Mouse (Mus musculus) neural tube, embryonic 13.5 days (tissue): ENCODE results near the gene Mapk8ip2. TPM values are rescaled to one million over a fixed set of nuclear protein-coding genes. Genes with fewer than 3 reads are reported as not detected.

Source experiments
- polyA plus RNA-seq: library from polyadenylated mRNA; unstranded; fragments of >200 nt; fragmentation: Nextera tagmentation; extraction: Ambion mirVana; gene quantifications from 2 replicates; pipeline ENCODE4 v1.2.1, GENCODE M21; 2015

Mapk8ip2 gene
- polyA plus RNA-seq, 1 experiment from 2014 or later, result 77.3 TPM

Other genes with a start within 250 kb of the Mapk8ip2 start
- 64.8 and 76.9 TPM in 2 replicates for gene Ppp6r2, start 242.4 kb upstream of the Mapk8ip2 start, polyA plus RNA-seq
- 81.8 and 90.0 TPM in 2 replicates for gene Sbf1, start 138.6 kb upstream of the Mapk8ip2 start, polyA plus RNA-seq
- not detected in 2 replicates for gene Adm2, start 131.2 kb upstream of the Mapk8ip2 start, polyA plus RNA-seq
- gene Miox, start 119.5 kb upstream of the Mapk8ip2 start, polyA plus RNA-seq, result not detected in 2 replicates
- gene Lmf2, start 98.3 kb upstream of the Mapk8ip2 start, polyA plus RNA-seq, result 34.1 and 35.1 TPM in 2 replicates
- 101 and 117 TPM in 2 replicates for gene Ncaph2, start 98.2 kb upstream of the Mapk8ip2 start, polyA plus RNA-seq
- gene Sco2, start 80.1 kb upstream of the Mapk8ip2 start, polyA plus RNA-seq, result 10.9 and 11.3 TPM in 2 replicates
- gene Tymp, start 76.9 kb upstream of the Mapk8ip2 start, polyA plus RNA-seq, result 2.0 and 2.2 TPM in 2 replicates
- 0.27 and 1.9 TPM in 2 replicates for gene Odf3b, start 74.6 kb upstream of the Mapk8ip2 start, polyA plus RNA-seq
- gene Klhdc7b, start 69.0 kb upstream of the Mapk8ip2 start, polyA plus RNA-seq, result not detected in 2 replicates
- gene Syce3, start 43.4 kb upstream of the Mapk8ip2 start, polyA plus RNA-seq, result not detected in 2 replicates
- gene Cpt1b, start 28.1 kb upstream of the Mapk8ip2 start, polyA plus RNA-seq, result 0.73 and 1.7 TPM in 2 replicates
- gene C730034F03Rik, start 24.3 kb upstream of the Mapk8ip2 start, polyA plus RNA-seq, result 6.1 and 7.3 TPM in 2 replicates
- gene Gm44502, start 24.2 kb upstream of the Mapk8ip2 start, polyA plus RNA-seq, result 0.17 TPM in 1 of 2 replicates, not detected in the other
- 81.4 and 82.2 TPM in 2 replicates for gene Chkb, start 24.0 kb upstream of the Mapk8ip2 start, polyA plus RNA-seq
- 18.4 and 19.1 TPM in 2 replicates for gene Arsa, start 23.5 kb downstream of the Mapk8ip2 start, polyA plus RNA-seq
- gene Shank3, start 45.7 kb downstream of the Mapk8ip2 start, polyA plus RNA-seq, result 6.5 and 8.0 TPM in 2 replicates
- gene Acr, start 114.4 kb downstream of the Mapk8ip2 start, polyA plus RNA-seq, result 0.48 and 1.5 TPM in 2 replicates
- 70.7 and 82.4 TPM in 2 replicates for gene Rabl2, start 138.0 kb downstream of the Mapk8ip2 start, polyA plus RNA-seq